Mouse (Mus musculus) cerebellum, postnatal 4 days (tissue): ENCODE results near the gene Faah.

Experiments
- DNase-seq, 2 experiments: peaks; one replicate each; pipeline ENCODE4 v3.0.0; 2022; ENCODE audit warnings: low spot score in 2 of 2, mixed read lengths in 1 of 2

The Faah gene

DNA sequence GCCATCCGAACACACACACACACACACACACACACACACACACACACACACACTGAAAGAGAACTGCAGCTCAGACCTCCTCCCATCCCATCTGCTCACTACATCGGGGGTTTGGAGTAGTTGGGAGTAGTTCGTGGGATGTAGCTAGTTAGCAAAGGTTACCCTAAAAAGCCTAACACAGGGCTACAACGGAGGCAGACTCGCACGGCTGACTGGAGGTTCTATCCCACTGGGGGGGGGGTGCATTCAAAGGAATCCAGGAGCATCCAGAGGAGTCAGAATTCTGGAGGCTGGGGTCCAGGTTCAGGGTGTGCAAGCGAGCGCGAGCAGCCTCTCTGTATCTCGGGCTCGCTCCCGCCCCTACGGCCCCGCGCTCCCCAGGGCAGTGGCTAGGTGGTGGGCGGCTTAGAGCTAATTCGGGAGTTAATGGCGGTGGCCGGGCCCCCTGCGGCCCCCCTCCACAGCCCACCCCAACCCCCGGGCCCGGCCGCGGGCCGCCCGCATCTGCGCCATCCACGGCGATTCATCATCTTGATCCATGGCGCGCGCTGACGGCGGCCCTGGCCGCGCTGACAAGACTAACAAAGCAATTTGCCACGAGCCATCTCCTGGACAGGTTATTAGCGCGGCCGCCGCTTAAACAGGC lies 73.9 kb downstream of the Faah start:
- no peak for DNase-seq

DNA sequence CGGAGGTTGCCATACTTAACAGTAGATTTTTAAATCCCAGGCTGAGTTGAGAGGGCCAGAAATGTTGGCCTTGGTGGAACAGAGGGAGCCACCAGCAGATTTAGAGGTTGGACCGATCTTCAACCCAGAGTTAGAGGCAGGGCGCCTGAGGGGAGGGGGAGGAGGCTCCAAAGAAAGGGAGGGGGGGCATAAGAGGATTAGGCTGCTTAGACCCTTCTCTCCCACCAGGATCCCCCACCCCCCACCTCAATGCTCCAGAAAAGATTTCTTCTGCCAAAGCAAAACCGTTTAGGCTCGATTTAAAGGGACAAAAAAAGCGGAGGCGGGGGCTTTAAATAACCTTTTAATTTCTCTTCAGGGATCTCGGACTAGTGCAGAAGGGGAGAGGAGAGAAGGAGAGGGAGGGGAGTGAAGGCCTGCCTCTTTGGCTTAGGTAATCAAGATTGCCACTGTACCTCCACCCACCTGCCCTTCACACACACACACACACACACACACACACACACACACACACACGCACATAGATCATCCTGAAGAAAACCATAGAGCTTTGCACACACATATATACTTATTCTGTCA lies 76.4 kb downstream of the Faah start:
- no peak for DNase-seq

DNA sequence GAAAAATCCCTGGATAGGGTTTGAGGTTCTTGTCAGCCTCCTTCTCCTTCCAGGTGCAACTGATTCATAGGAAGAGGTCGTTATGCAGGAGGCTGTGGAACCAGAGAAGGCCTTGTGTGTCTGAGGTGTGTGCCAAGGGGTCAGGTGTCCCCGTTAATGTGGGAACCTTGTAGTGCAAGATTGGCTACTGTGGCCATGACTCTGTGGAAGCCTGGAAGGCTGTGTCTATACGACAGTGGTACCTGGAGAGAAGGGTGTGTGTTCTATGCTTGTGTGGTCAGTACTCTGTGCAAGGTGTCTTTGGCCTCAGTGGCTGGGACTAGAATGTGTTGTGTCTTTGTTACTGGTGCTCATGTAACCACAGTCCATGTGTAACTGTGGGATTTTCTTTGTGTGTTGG lies 77.0 kb downstream of the Faah start:
- no peak for DNase-seq

DNA sequence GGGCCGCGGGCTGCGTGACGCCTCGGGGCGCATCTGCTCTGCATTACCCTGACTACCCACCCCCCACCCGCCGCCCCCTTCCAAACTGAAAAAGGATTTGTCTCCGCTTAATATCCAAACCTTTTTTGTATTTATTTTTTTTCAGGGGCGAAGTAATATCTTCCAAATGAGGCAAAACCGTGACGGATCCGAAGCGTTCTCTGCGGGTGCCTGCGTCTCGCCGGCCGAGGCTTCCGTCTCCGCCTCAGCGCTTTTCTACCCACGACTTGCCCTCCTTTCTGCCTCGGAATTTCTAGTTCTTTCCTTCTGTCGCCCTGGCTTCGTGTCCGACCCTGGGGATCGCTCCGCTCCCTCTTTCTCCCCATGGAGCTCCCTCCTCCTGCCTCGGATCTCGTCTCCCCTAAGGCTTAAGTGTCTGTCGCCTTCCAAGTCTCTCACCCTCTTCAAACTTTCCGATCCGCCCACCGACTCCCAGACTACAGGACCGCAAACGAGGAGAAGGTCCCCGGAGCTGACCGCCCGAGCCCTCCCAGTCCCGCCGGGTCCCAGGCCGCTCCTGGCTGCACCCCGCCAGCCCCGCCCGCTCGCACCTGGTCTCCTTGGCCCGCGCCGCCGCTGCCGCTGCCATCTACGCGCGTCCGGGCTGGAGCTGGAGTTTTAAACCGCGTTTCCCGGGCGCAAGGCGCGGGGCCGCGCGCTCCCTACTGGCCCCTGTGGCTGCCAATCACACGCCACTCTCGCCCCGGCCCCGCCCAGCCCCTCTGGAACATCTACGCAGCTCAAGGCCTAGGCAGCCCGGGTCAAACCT lies 78.2 kb downstream of the Faah start, which contains the start of gene Dmbx1:
TSS of gene Dmbx1 (minus strand) at position 632 of the 808 bp plus-strand sequence.
- peak in 1 of 2 experiments; percentile 31 for DNase-seq

DNA sequence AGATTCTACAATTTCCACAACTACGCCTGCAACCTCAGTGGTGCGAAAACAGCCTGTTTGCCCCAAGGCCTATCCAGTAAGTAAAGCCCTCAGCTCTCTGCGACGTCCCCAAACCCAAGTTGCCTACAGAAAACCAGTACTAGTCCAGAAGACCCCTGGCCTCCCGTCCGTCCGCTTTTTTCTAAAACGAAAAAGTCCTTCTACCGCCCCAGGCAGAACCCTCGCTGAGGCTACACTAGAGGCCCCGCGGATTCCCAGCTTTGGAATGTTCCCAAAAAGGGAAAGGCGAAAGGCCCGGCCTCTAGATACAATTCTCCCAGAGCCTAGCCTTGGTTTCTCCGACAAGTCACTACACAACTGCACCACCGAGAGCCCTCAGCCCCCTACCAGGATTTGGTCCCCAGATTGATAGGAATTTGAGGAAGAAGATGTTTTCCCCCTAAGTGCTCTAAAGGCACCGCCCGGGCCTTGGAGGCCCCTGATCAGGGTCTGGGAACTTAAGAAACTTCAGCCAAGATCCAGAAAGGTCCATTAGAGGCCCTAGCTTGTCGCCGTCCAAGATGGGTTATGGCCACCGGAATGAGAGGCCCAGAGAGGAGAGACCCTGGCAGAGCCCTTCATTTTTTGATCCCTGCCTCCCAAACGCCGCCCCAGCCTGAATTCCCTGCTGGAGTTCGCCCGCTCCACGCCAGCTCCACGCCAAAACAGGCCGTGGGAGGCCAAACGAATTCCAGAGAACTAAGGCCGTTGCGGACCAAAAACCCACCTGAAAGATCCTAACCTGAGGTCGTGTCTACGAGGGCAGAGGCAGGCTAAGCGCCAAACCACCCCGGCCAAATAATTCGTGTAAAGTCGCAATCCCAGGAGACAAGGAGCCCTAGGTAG lies 79.2 kb downstream of the Faah start:
- peak in 1 of 2 experiments; percentile 35 for DNase-seq

DNA sequence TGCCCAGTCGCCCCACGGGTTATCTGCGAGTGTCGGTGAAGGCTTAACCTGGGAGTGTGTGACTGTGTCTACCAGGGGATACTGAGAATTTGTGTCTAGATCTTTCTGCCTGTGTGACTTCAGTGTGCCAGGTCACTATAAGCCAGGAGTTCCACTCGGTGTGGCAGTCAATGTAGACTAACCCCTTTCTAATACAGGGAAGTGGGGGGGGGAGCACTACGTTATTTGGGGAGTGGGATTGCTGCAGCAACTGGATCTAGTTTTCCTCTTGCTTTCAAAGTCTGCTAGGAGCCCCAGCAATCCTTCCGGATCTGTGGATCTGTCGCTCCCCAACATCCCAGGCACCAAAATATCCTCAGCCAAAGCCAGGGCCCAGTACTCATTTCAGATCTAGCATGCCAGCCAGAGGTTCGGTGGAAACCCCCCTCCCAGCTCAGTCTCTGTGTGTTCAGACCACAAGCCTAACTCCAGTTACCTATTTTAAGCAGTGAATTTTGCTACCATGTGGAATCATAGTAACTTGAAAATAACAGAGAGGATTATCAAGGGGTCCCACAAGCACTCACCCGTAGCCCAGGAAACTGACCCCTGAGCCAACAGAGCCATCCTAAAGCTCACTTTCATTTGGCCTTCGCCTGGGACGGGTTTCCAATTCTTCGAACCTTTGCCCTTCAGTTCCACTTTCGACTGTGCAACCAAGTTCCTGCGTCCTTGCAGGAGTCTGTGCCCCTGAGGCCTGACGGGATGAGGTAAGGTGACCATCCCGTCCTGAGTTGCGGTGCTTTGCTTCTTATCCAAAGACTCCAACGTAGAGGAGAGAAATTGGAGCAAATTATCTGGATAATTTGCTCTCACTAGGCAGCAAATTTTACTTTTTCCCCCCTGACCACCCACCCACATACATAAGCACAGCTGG lies 80.4 kb downstream of the Faah start:
- no peak for DNase-seq

DNA sequence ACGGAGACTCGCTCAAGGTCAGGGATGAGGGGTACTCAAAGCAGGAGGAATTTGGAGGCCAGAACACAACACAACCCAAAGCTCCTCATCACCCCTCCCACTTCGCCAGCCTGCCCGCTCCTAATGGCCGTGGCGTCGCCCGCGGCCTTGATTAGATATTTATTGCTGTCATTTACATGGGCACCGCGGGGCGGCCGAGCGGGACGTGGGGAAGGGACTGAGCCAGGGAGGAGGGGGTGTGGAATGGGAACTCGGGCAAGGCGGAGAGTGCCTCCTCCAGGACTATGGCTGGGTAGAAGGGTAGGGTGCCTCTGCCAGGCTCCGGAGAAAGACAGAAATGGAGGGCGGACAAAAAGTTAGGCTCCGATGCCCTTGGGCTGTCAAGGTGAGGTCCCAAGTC lies 81.1 kb downstream of the Faah start:
- DNase-seq, result no peak

DNA sequence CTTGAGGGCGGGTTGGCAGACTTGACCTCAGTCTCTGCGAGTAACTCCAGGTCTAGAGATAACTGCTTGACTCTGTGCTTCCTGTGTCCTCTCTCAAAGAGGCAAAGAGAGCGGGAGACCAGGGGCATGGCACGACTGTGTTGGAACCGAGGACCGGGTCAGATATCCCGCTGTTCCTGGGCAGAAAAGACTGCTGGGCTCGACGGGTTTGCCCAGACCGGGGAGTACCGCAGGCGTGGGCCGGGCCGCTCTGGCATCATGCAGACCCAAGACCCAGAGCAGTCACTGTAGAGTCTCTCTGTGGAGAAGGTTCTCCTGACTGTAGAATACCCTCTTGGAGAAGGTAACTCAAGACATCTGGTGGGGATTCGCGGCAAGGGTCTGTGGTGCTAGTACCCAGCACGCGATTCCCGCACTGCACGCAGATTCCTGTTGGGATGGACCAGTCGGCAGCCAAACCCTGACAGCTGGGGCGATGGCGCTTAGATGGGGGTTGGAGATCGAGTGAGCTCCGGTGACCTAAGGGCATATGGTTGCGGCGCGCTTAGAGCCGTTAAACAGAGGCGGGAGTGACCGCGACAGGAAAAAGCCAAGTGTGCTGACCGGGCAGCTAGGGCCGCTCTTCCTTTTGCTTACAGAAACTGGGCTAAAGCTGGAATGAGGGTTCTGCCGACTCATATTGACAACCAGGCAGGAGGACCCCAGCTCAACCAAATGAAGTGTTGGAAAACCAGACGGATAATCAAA lies 81.7 kb downstream of the Faah start:
- DNase-seq, result no peak

DNA sequence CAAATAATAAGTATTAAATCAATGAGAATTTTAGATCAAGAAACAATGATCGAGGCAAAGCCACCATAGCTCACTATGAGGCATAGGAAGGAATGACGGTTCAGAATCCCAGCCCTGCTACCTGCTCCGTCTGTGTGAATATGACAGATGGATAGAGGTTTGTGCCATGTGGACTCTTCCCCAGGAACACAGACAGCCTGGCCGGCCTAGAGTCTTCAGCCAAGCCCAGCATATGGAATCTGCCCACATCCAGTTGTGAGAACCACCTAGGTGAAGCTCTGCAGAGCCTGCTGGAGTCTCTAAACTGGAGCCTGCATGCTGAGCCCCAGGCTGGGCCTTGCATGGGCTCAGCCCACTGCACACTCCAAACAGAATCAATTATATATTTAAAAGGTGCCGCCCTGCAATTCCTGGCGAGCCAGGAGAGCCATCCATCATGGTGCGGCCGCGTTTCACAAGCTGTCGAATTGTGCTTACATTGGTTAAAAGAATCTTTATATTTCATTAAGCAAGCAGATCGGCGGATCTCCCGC lies 86.1 kb downstream of the Faah start:
- no peak for DNase-seq

DNA sequence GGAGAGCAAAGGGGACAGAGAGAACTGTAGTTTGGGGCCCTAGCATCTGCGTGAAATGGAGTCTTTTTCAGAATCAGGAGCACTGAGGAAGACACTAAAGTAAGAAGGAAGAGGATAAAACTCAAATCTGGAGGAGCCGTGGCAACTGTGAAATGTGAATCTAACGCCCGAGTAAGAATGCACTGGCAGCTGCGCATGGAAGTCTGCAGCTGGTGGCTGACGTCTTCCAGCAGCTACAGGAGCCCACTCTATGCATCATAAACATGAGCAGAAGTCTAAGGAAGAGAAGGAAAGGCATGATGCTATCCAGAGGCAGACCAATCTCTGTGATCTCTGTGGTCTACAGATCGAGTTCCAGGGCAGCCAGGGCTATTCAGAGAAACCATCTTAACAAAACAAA lies 90.1 kb downstream of the Faah start:
- DNase-seq, result no peak

DNA sequence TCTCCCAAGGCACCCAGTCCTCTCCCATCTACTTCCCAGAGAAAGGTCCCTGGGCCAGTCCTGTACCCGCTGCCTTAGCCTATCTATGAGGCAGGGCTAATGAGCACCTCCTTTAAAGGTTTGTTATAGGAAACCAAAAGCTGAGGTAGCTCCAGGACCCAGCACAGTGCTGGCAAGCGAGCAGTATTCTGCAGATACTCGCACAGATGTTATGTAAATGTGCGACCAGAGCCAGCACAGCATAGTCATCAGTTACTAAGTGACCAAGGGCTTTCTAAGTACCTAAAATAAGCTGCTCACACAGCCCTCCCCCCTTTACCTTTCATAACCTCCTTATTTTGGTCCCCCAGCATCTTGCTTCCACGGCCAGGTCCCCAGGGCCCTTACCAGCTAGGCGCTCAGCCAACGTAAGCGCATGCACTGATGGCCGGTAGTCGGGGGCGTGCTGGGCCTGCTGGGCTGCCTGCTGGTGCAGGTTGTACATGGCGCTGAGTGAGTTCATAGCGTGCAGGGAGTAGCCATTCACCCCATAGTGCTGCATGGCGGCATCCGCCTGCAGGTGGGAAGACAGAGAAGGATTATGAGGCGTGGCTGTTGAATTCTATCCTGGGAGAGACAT lies 94.4 kb downstream of the Faah start:
- no peak for DNase-seq

DNA sequence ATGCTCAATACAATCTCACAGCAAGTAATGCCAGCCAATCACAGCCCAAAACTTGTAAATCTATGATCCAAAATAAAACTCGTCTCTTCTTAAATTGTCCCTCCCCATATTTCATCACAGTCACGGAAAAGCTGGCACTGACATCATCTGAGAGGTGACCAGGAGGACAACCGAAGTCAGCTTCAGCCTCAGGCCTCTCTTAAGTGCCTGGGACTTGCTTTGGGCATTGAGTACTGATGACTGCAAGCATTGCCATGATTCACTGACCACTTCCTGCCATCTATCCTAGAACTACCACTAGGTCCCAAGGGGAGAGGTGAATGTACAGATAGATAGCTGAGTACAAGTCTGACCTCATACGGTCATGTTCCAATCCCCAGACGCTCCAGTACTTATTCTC lies 95.0 kb downstream of the Faah start:
- DNase-seq, result no peak

DNA sequence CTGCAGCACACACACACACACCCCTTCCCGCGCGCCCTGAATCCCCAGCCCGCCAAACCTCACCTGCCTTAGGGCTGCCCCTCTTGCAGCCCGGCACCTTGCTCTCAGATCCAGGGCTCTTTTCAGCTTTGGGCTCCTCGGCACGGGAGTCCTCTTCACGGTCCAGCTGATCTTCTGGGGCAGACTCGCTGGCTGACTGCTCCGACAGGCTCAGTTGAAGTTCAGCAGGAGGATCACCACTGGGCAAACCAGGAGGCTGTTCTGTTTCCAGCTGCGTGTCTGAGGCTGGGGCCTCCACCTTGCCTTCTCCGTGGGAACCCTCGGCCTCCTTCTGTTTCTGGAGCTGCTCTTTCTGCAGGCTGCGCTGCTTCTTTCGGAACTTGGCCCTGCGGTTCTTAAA lies 97.8 kb downstream of the Faah start:
- DNase-seq, result no peak
